Mouse (Mus musculus): ENCODE results near the gene Nt5c3.
"Not testable (repeated sequence)": the region's sequence is repeated elsewhere in the genome, so short reads cannot be mapped to it uniquely, and the experiment has no call there.

The Nt5c3 gene

GRCm38 (mm10) chr6:56904982-56905381 lies 18.8 kb downstream of the Nt5c3 start:
- DNase-seq (ENCODE audit: inconsistent age in 2 of 2, low spot score in 1 of 2): no peak

DNA sequence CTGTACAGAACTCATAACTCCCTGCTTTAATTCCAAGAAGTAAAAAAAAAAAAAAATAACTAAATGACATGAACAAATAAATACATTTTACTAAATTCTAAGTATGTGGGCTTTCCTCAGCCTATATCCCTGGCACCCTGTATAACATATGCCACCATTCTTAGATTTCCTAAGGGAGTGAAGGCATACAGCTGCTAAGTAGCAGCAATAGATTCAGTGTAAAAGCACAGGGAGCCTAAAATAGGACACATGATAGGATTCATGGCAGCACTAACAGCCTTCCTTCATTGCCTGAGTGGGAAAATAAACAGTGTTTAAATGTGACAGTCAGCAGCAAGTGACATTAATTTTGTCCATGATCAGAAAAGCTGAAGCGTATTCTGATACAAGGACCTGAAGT lies 19.4 kb downstream of the Nt5c3 start:
- no peak for DNase-seq (ENCODE audit: inconsistent age in 2 of 2, low spot score in 1 of 2)

- no peak for DNase-seq (ENCODE audit: inconsistent age in 2 of 2, low spot score in 1 of 2)
Measured at GRCm38 (mm10) chr6:56903831-56904230, 19.9 kb downstream of the Nt5c3 start.

DNA sequence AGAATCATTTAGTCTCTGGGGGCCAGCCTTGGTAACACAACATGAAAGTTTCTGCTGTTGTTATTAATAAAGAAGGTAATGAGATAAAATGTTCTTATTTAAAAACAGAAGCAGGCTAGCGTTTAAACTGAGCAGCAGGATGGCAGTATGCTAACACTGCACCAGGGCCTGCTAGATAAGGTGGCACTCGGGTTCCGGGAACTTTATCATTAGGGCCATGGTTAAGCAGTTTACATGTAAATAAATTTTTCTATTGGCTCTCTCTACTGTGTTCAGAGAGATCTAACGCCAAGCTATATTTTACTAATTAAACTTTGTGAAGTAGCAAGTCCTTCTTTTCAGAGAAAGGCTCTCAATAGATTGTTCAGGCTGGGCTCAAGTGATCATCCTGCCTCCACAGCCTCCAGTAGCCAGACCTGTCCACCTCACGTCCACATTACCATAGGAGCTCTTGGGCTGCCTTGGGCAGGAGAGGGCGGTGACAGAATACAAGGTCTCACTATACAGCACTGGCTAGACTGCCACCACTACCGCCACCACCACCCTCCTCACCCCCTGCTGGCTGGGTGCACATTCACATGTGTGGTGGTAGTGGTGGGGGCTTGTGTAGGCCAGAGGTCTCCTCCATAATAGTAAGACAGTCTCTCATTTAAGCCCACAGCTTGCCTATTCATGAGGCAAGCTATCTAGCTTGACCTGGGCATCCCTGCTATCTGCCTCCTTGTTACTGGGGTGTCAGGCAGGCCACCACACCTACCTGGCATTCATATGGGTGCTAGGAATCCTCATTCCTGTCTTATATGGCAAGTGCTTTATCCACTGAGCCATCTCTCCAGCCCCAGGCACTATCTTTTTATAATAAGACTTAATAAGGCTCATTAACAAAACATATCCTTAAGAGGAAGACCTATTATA lies 20.9 kb downstream of the Nt5c3 start:
- no peak for DNase-seq (ENCODE audit: inconsistent age in 2 of 2, low spot score in 1 of 2)

- peak; percentile 75 to 91 for DNase-seq (ENCODE audit: inconsistent age in 2 of 2, low spot score in 1 of 2)
Measured at GRCm38 (mm10) chr6:56901824-56902386, 21.8 kb downstream of the Nt5c3 start.

- no peak for DNase-seq (ENCODE audit: inconsistent age in 2 of 2, low spot score in 1 of 2)
Measured at GRCm38 (mm10) chr6:56901336-56901735, 22.4 kb downstream of the Nt5c3 start.

- no peak for DNase-seq (ENCODE audit: inconsistent age in 2 of 2, low spot score in 1 of 2)
Measured at GRCm38 (mm10) chr6:56899601-56900000, 24.1 kb downstream of the Nt5c3 start.

- DNase-seq (ENCODE audit: inconsistent age in 2 of 2, low spot score in 1 of 2): no peak
Measured at GRCm38 (mm10) chr6:56890762-56891161, 33.0 kb downstream of the Nt5c3 start.

DNA sequence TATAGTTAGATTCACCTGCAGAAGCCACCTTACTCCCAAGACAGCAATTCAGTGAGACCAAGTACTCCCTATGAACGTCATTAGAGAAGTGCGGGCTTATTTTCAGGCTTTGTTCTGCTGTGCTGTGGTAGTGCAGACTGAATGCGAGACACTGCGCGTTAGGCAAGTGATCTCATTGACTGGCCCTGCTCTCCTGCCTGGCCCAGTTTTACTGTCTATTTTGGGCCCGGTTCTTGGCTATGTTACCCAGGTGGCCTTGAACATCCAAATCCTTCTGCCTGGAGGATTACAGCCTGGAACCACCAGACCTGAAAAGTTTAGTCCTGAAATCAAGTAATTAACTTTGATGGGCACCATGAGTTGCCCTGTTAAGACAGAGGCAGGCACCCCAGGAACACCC lies 35.2 kb downstream of the Nt5c3 start:
- DNase-seq (ENCODE audit: inconsistent age in 2 of 2, low spot score in 1 of 2): peak; percentile 65 to 74

- no peak for DNase-seq (ENCODE audit: inconsistent age in 2 of 2, low spot score in 1 of 2)
Measured at GRCm38 (mm10) chr6:56879352-56879955, 44.3 kb downstream of the Nt5c3 start.

DNA sequence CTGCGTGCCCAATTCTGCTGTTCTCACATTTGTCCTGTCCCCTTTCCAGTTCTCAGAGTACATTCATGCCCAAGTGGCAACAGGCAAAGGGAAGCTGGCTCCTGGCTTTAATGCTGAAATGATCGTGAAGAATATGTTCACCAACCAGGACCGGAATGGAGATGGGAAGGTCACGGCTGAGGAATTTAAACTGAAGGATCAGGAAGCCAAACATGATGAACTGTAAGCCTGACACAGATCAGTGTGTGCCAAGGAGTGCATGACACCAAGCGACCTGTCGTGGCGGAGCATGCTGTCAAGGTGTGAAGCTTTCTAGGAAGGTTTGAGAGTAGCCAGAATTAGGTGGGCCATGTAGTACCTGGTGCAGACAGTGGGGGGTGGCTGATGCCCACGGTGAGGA lies 45.7 kb downstream of the Nt5c3 start:
- no peak for DNase-seq (ENCODE audit: inconsistent age in 2 of 2, low spot score in 1 of 2)

- no peak for DNase-seq (ENCODE audit: inconsistent age in 2 of 2, low spot score in 1 of 2)
Measured at GRCm38 (mm10) chr6:56876870-56877269, 46.9 kb downstream of the Nt5c3 start.

DNA sequence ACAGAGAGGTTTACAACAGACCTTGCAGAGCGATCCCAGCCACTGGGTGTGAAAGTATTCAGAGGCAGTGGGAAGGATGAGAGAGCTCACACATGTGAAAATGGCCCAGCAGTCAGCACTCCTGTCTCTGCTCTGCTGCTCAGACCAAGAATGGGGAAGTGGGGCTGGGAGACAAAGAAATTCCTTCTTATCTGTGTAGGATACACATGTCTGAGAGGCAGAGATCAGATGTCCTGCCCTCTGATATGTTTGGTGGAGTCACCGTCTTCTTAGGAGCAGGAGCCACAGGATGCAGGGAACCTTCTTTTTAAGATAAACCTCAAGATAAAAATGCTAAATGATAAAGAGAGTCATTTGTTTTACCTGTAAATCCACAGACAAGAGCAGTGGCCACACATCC lies 53.7 kb downstream of the Nt5c3 start:
- DNase-seq (ENCODE audit: inconsistent age in 2 of 2, low spot score in 1 of 2): no peak

DNA sequence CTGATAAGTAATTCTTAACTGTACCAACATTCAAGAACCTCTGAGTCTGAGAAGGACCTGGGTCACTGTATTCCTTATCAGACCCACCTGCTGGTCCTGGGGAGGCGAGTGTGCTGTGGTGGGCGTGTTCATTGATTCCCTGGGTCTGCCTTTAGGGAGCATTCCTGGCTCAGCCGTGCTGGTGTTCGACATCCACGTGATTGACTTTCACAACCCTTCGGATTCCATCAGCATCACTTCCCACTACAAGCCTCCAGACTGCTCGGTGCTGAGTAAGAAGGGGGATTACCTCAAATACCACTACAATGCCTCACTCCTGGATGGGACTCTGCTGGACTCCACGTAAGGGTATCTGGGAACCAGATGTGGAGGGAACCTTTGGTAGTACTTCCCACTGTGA lies 55.2 kb downstream of the Nt5c3 start:
- DNase-seq (ENCODE audit: inconsistent age in 2 of 2, low spot score in 1 of 2): no peak

DNA sequence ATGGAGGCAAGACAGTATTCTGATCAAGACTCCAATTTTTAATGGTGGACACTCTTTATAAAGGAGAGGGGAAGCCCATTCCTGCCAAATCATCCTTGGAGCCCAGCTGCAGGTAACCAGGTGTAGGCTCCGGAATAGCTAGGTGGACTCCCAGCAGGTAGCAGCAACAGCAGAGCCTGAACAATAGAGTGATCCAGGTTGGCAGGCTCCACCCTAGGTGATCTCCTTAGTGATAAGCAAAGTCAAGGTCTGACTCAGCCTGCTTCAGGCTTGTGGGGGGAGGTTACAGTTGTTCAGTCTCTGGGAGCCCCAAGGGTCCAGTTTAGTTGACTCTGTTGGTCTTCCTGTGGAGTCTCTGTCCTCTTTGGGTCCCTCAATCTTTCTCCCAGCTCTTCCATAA lies 56.8 kb downstream of the Nt5c3 start:
- DNase-seq (ENCODE audit: inconsistent age in 2 of 2, low spot score in 1 of 2): not testable (repeated sequence)

GRCm38 (mm10) chr6:56860205-56860848 lies 63.4 kb downstream of the Nt5c3 start:
- no peak for DNase-seq (ENCODE audit: inconsistent age in 2 of 2, low spot score in 1 of 2)

- no peak for DNase-seq (ENCODE audit: inconsistent age in 2 of 2, low spot score in 1 of 2)
Measured at GRCm38 (mm10) chr6:56856748-56857147, 67.0 kb downstream of the Nt5c3 start.

GRCm38 (mm10) chr6:56854803-56855202 lies 68.9 kb downstream of the Nt5c3 start:
- DNase-seq (ENCODE audit: inconsistent age in 2 of 2, low spot score in 1 of 2): no peak

GRCm38 (mm10) chr6:56850315-56850714 lies 73.4 kb downstream of the Nt5c3 start:
- DNase-seq (ENCODE audit: inconsistent age in 2 of 2, low spot score in 1 of 2): peak in 1 of 2 experiments; percentile 34

- DNase-seq (ENCODE audit: inconsistent age in 2 of 2, low spot score in 1 of 2): no peak
Measured at GRCm38 (mm10) chr6:56848974-56849373, 74.8 kb downstream of the Nt5c3 start.

GRCm38 (mm10) chr6:56844365-56844764 lies 79.4 kb downstream of the Nt5c3 start:
- DNase-seq (ENCODE audit: inconsistent age in 2 of 2, low spot score in 1 of 2): no peak

DNA sequence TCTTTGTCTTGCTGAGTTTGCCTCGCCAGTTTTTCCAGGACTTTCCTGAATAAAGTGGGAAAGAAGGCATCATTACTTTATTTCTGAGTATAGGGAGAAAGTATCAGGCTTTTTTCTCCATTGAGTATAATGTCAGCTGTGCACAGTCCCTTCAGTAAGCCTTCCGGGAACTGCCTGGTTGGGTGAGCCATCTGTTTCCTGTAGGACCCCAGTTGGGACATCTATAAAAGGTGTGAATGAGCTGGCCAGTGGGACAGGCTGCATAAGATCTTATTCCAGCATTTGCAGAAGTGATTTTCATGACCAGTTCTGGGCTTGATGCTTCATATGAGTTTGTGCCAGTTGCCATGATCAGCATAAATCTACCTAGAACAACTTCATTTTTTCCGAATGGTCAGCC lies 80.5 kb downstream of the Nt5c3 start:
- no peak for DNase-seq (ENCODE audit: inconsistent age in 2 of 2, low spot score in 1 of 2)

Data from adrenal gland, adult (tissue).